Mouse (Mus musculus) kidney, embryonic 16.5 days (tissue): ENCODE data around the gene Card19. TPM values are rescaled to one million over a fixed set of nuclear protein-coding genes. Genes with fewer than 3 reads are reported as not detected.

Experiments used
- ATAC-seq: fragments of 200-750 bp; cut with Nextera tagmentation; 2 replicates; pipeline ENCODE4 v1.8.0; 2017; ENCODE audit warnings: moderate TSS enrichment; ENCODE audit not compliant: low FRiP score, low TSS enrichment
- H3K27ac ChIP-seq: fragments of 300-500 bp; sonication (generic); 2 replicates; pipeline ENCODE4 v1.5.1; 2014; ENCODE audit warnings: low read length
- H3K27me3 ChIP-seq: fragments of 300-500 bp; sonication (generic); 2 replicates; pipeline ENCODE4 v1.6.1; 2014; ENCODE audit warnings: low read length, control low read depth, mixed read lengths; ENCODE audit not compliant: insufficient read depth
- H3K36me3 ChIP-seq: fragments of 300-500 bp; sonication (generic); 2 replicates; pipeline ENCODE4 v1.6.1; 2014; ENCODE audit warnings: low read length, control low read depth, mixed read lengths; ENCODE audit not compliant: insufficient read depth
- H3K4me1 ChIP-seq: fragments of 300-500 bp; sonication (generic); 2 replicates; pipeline ENCODE4 v1.6.1; 2014; ENCODE audit warnings: low read length, control low read depth, mixed read lengths; ENCODE audit not compliant: insufficient read depth
- H3K4me2 ChIP-seq: fragments of 300-500 bp; sonication (generic); replicated peaks from 2 replicates; pipeline ENCODE4 v1.6.1; 2014; ENCODE audit warnings: low read depth, low read length
- H3K4me3 ChIP-seq: fragments of 300-500 bp; sonication (generic); 2 replicates; pipeline ENCODE4 v1.5.1; 2014; ENCODE audit warnings: mild to moderate bottlenecking, low read length
- H3K9ac ChIP-seq: fragments of 300-500 bp; sonication (generic); replicated peaks from 2 replicates; pipeline ENCODE4 v1.6.1; 2014; ENCODE audit warnings: low read length
- H3K9me3 ChIP-seq: fragments of 300-500 bp; sonication (generic); 2 replicates; pipeline ENCODE4 v1.6.1; 2016; ENCODE audit warnings: low read length, control low read depth
- WGBS: fragments of 180-500 bp; shearing (Covaris S2); extraction: QIAGEN DNeasy Blood & Tissue Kit; methylation state at CpG from one replicate; pipeline ENCODE4 v1.1.7; 2014; 5-methylcytosine and 5-hydroxymethylcytosine counted together
- polyA plus RNA-seq: library from polyadenylated mRNA; unstranded; fragments of >200 nt; fragmentation: Nextera tagmentation; extraction: Ambion mirVana; gene quantifications from 2 replicates; pipeline ENCODE4 v1.2.1, GENCODE M21; 2015

Gene Card19
- polyA plus RNA-seq, 1 experiment from 2014 or later: 52.6 TPM

DNA sequence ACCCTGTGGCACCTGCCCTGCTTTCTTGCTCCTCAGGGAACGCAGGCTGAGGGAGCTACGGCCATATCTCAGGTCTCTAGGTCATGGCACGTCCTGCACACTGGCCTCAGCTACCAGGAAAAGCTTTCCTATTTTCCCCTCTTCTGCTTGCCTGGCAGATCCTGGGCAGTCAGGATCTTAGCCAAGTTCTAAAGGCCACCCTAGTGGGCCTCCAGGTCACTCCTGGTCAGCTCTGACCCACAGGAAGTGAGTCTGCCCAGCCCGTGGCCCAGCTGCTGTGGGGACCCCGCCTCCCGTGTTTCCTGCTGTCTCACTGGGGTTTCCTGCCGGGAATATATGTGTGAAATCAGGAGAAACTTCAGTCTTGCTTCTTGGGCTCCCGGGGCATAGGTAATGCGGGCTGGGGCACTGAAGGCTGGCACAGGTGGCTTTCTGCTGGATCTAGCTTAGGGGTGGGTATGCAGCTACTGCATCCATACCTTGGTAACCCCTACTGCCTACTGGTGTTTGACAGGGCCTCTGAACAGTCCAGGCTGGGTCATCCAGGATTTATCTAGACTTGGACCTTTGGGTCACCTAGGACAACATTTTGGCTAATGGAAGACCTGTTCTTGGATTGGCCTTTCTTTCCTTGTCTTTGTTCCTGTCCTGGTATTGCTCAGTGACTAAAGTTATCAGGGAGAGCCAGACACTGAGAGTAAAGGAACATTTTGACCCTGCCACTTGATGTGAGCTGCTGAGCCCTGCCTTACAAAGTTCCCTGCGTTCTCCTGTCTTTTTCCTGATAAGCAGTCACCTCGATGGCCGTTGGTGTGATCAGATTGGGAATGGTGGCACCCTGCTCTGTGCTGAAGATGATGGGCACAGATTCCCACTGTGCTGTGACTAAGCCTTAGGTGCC, 25.6 kb downstream of the Card19 start:
- H3K36me3 ChIP-seq: no peaks in the 10 kb centered on the region
- H3K4me2 ChIP-seq: peak overlapping the region; percentile 15; the same call in 1 of the 2 replicates

DNA sequence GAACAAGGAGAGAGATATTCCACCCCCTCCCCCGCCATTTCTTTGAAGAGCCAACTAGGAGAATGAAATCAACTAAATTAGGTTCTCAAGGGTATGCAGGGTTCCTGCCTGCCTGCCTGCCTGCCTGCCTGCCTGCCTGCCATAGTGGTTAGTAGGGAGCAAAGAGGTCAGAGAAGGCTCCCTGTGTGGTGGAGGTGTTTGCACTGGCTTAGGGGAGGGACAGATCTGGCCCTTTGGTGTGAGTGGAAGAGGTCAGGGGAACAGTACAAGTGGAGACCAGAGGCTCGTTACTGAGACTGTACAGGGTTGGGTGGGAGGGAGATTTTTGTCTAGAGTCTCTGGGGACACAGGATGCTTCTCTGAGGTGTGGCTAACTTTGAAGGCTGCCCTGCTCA, 26.9 kb downstream of the Card19 start:
- no peaks in the 10 kb centered on the region for H3K27me3 ChIP-seq
- H3K27ac ChIP-seq: no peak overlapping the region
- no peak overlapping the region for H3K9ac ChIP-seq
- peaks cover 58% of the 10 kb centered on the region for H3K4me1 ChIP-seq
- no peak overlapping the region for H3K4me3 ChIP-seq
- H3K9me3 ChIP-seq: no peaks in the 10 kb centered on the region
- H3K36me3 ChIP-seq: no peaks in the 10 kb centered on the region
- H3K4me2 ChIP-seq: peak overlapping the region; percentile 97; the same call in 1 of the 2 replicates
- WGBS: 56% methylated on average over 2 of the region's 2 CpGs
- ATAC-seq: no peak

More for the DNA sequence above, 25.6 kb downstream of the Card19 start:
- peak overlapping the region; percentile 37; the same call in 1 of the 2 replicates for H3K9ac ChIP-seq
- no peak overlapping the region for H3K4me3 ChIP-seq
- H3K27me3 ChIP-seq: no peaks in the 10 kb centered on the region
- no peaks in the 10 kb centered on the region for H3K9me3 ChIP-seq
- 57% methylated on average over 12 of the region's 12 CpGs for WGBS
- peaks cover 58% of the 10 kb centered on the region for H3K4me1 ChIP-seq
- no peak for ATAC-seq
- peak overlapping the region; percentile 64 for H3K27ac ChIP-seq

DNA sequence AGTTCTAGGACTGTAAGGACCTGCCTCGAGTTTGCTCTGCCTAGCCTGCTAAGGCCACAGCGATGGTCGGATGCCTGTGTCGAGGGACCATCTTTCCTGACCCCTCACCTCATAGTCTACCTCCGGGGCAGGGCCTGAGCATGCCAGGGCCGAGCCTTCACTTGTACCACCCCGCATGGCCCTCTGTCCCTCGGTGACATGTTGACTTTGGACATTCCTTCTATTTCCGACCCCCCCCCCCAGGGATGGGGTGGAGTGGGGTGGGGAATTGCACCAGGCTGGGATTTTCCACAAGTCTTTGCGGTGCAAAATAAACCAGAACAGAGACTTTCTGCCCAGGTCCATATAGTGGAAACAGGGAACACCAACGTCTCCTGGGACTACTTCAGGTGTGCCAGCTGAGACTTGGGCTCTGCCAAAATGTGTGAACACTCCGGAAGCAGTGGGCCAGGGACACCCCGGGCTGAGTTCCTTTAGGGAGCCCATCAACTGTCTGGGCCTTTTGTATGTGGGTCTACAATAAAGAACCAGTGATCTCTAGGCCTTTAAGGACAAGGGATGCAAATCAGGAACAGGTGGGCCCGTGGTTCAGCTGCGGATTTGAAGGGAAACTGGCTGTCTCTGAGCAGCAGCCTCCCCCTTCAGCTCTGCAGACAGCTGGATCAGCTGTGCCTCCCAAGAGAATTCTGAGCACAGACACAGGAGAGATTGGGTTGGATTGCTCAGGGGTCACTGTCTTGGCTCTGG, 27.4 kb downstream of the Card19 start:
- H3K27me3 ChIP-seq: no peaks in the 10 kb centered on the region
- no peaks in the 10 kb centered on the region for H3K36me3 ChIP-seq
- H3K4me1 ChIP-seq: peaks cover 58% of the 10 kb centered on the region
- H3K4me3 ChIP-seq: peak overlapping the region; percentile 79
- H3K9me3 ChIP-seq: no peaks in the 10 kb centered on the region
- 29% methylated on average over 15 of the region's 15 CpGs for WGBS
- peak overlapping the region; percentile 97 for H3K4me2 ChIP-seq
- peak overlapping the region; percentile 83 for H3K9ac ChIP-seq
- ATAC-seq: peak; percentile 9; the same call in 1 of the 2 replicates
- H3K27ac ChIP-seq: peak overlapping the region; percentile 75

DNA sequence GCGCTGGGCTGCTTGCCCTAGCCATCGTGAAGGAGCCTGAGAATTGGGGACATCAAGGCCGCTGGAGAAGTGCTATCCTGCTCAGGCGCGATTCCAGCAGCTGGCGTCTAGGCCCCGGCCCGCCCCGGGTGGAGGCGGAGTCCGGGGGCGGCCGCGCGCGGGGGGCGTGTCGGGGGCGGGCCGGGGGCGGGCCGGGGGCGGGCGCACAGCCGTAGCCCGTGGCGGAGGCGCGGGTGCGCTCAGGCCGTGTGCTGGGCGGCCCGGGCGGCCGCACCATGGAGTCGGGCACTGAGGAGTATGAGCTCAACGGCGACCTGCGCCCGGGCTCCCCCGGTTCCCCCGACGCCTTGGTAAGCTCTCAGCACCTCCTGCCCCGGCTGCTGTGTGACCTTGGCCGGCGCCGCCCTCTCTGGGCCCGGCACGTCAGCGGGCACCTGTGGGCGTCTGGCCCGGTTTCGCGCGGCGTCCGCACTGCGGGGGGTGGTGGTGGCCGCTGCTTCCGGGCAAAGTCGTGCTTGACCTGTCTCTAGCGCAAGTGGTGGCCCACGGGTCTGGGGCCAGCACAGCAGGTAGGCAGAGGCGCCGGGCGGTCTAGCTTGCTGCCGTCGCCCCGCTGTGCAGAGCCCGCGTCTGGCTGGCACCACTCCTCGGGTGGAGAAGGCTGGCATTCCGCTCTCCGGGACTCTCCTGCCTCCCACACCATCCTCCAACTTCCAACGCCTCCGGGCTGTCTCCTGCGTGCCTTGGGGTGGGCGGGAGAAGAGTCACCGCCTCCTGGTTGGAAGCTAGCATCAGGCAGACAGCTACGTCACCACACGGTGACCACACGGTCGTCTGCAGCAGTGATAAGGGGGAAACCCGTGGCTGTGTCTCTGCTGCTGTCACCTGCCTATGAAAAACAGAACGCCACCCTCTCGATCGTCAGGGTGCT, 28.3 kb downstream of the Card19 start, which contains the start of gene Ninj1:
TSS of gene Ninj1 (plus strand) at position 198 of the 931 bp plus-strand sequence.
- under 1% methylated on average over 74 of the region's 87 CpGs for WGBS
- Histone ChIP-seq H3K4me3 (peak within 1 kb of the TSS; percentile 79), H3K27me3 (no peaks in the 10 kb centered on the region), H3K4me1 (peaks cover 56% of the 10 kb centered on the region), H3K27ac (peak within 1 kb of the TSS; percentile 76), H3K9me3 (no peaks in the 10 kb centered on the region), H3K4me2 (peak within 1 kb of the TSS; percentile 97), H3K36me3 (no peaks in the 10 kb centered on the region), H3K9ac (peak within 1 kb of the TSS; percentile 83)
- peak; percentile 92 for ATAC-seq

DNA sequence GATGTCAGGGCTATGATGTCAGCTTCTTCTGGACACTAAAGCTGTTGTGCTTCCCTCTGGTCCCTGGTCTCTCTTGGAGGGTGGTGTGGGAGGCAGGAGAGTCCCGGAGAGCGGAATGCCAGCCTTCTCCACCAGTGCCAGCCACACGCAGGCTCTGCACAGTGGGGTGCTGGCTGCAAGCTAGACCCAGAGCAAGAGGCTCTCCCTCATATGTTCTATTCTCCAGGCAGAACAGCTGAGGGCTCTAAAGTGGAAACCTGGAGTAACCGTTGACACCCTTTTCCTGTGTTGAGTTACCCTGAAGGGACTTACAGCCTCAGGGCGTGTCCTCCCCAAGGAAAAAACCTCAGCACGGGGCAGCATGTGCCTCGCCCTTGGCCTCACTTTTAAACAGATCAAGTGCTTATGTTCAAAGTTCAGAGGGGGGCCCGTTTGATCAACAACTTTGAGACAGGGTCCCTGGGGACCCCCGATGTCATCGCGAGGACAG, 29.0 kb downstream of the Card19 start:
- Histone ChIP-seq H3K9me3 (no peaks in the 10 kb centered on the region), H3K36me3 (no peaks in the 10 kb centered on the region), H3K9ac (peak overlapping the region; percentile 75), H3K4me1 (peaks cover 49% of the 10 kb centered on the region), H3K4me3 (peak overlapping the region; percentile 79), H3K4me2 (peak overlapping the region; percentile 97), H3K27me3 (no peaks in the 10 kb centered on the region), H3K27ac (peak overlapping the region; percentile 76)
- WGBS: 25% methylated on average over 11 of the region's 11 CpGs
- ATAC-seq: peak; percentile 13

DNA sequence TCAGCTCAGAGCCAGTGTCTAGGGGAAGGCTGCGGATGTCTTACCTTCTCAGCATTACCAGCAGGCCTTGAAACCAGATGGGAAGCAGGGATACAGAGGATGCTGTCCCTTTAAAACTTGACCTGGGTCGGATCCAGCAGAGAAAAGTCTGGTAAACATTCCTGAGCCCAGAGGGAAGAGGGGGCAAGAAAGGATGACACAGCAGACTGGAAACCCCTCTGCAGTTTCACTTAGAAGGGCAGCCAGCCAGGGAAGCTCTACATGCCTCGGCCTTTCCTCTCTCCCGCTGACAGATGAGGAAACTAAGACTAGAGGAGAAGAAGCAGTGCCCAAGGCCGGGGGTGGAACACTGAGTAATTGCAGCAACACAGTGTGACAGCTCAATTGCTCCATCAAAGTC, 32.2 kb downstream of the Card19 start:
- H3K4me2 ChIP-seq: no peak overlapping the region
- H3K9ac ChIP-seq: no peak overlapping the region
- 40% methylated on average over 5 of the region's 5 CpGs for WGBS
- no peak overlapping the region for H3K27ac ChIP-seq
- peaks cover 17% of the 10 kb centered on the region for H3K4me1 ChIP-seq
- H3K27me3 ChIP-seq: no peaks in the 10 kb centered on the region
- no peak overlapping the region for H3K4me3 ChIP-seq
- no peak for ATAC-seq
- H3K36me3 ChIP-seq: no peaks in the 10 kb centered on the region
- no peaks in the 10 kb centered on the region for H3K9me3 ChIP-seq

DNA sequence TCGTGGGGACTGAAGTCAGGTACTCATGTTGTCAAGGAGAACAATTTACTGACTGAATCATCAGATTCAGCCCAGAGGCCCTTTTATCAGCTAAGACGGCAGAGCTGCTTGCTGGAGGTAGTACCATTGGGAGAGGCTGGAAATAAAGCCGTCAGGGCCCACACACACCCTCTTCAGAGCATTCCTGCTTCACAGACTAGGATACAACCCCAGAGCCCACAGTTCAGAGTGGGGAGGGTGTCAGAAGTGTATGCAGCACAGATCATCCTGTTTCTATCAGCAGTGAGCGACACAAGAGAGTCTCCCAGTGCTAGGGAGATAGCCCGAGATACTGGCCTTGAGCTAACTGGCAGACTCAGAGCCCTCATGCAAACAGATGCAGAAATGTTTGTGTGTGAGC, 32.7 kb downstream of the Card19 start:
- Histone ChIP-seq H3K9me3 (no peaks in the 10 kb centered on the region), H3K9ac (no peak overlapping the region), H3K27me3 (no peaks in the 10 kb centered on the region), H3K4me2 (no peak overlapping the region), H3K27ac (no peak overlapping the region), H3K4me1 (peaks cover 12% of the 10 kb centered on the region), H3K36me3 (no peaks in the 10 kb centered on the region), H3K4me3 (no peak overlapping the region)
- 68% methylated on average over 5 of the region's 5 CpGs for WGBS
- no peak for ATAC-seq

DNA sequence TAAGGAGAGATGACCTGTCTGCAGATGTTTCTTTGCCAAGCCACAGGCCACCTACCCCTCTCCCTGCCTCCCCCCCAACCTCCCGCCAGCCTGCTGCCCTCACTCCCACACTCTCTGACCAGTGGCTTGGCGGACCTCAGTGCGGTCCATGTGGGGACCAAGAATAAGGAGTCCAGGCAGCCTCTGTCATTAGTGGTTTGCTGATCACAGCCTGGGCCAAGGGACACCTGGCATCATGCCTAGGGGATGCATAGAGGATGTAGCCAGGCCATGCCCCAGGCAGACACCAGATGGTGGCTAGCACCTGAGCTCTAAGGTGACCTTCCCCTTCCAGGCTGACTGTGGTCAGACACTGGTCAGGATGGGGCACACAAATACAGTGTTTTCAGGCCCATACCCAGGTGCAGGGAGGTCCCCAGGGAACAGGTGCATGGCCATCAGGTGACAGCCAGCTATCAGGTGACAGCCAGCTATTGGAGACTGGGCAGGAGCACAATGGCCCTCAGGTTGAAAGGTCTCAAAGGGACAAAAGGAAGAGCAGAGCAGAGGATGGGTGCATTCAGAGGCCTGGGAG, 34.3 kb downstream of the Card19 start:
- no peak for ATAC-seq

DNA sequence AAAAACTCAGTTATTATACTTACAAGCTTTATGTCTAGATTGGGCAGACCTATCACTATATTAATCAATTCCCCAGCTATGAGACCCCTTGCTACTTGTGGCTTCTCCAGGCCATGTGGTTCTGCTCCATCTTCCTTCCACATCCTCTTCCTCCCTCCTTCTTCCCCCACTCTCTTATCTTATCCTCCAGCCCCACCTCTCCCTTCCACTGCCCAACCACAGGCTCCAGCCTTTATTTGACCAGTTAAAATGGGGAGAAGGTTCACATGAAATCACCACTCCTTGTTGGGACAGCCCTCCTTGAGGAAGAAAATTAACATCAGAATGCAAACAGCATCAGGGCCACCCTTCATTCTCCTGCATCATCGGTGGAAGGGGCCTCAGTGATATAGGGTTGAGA, 35.1 kb downstream of the Card19 start:
- Histone ChIP-seq H3K36me3 (no peaks in the 10 kb centered on the region), H3K4me2 (no peak overlapping the region), H3K27me3 (no peaks in the 10 kb centered on the region), H3K9ac (no peak overlapping the region), H3K9me3 (no peaks in the 10 kb centered on the region), H3K27ac (no peak overlapping the region), H3K4me3 (no peak overlapping the region), H3K4me1 (no peaks in the 10 kb centered on the region)
- 57% methylated on average over 1 of the region's 1 CpGs for WGBS
- no peak for ATAC-seq

More for the DNA sequence above, 34.3 kb downstream of the Card19 start:
- 58% methylated on average over 3 of the region's 3 CpGs for WGBS
- Histone ChIP-seq H3K4me2 (no peak overlapping the region), H3K36me3 (no peaks in the 10 kb centered on the region), H3K4me1 (no peaks in the 10 kb centered on the region), H3K9me3 (no peaks in the 10 kb centered on the region), H3K4me3 (no peak overlapping the region), H3K27ac (no peak overlapping the region), H3K9ac (no peak overlapping the region), H3K27me3 (no peaks in the 10 kb centered on the region)
